Mouse (Mus musculus) kidney, adult 2 months (tissue): ENCODE data around the gene Mars. TPM values are rescaled to one million over a fixed set of nuclear protein-coding genes. Genes with fewer than 3 reads are reported as not detected.
A peak's percentile ranks its signal among the peaks of the same experiment; 100 is the strongest.

Experiments used
- DNase-seq: peaks from one replicate; pipeline ENCODE4 v3.0.0; 2021
- H3K27ac ChIP-seq: fragments of 200-500 bp; 2 replicates; pipeline ENCODE4 v1.5.1; 2012; ENCODE audit warnings: low read depth, low read length, control low read depth, inconsistent platforms; ENCODE audit not compliant: insufficient read depth
- H3K27me3 ChIP-seq: fragments of 200-500 bp; replicated peaks from 2 replicates; pipeline ENCODE4 v1.6.1; 2012; ENCODE audit warnings: mild to moderate bottlenecking, moderate library complexity, low read length, inconsistent platforms; ENCODE audit not compliant: control insufficient read depth, insufficient read depth
- H3K36me3 ChIP-seq: fragments of 200-500 bp; 2 replicates; pipeline ENCODE4 v1.6.1; 2012; ENCODE audit warnings: mild to moderate bottlenecking, moderate library complexity, low read length, inconsistent platforms; ENCODE audit not compliant: control insufficient read depth, insufficient read depth
- H3K4me1 ChIP-seq: fragments of 200-500 bp; 2 replicates; pipeline ENCODE4 v1.6.1; 2011; ENCODE audit warnings: low read length; ENCODE audit not compliant: control insufficient read depth, insufficient read depth
- H3K4me3 ChIP-seq: fragments of 200-500 bp; 2 replicates; pipeline ENCODE4 v1.5.1; 2011; ENCODE audit warnings: mild to moderate bottlenecking, low read depth, low read length, control low read depth; ENCODE audit not compliant: insufficient read depth
- CTCF ChIP-seq: fragments of 200-500 bp; conservative IDR thresholded peaks from 2 replicates; pipeline ENCODE4 v1.5.1; 2011; ENCODE audit warnings: low read depth, mild to moderate bottlenecking, control low read depth, low read length, moderate library complexity, mixed read lengths; ENCODE audit not compliant: insufficient read depth, insufficient read length
- POLR2A ChIP-seq: fragments of 200-500 bp; IDR thresholded peaks from one replicate; pipeline ENCODE4 v1.6.1; 2011; ENCODE audit warnings: low read depth, low read length, control low read depth
- WGBS: fragments of 180-500 bp; shearing (Covaris S2); methylation state at CpG from one replicate; pipeline ENCODE4 v1.1.7; 2018; 5-methylcytosine and 5-hydroxymethylcytosine counted together
- polyA plus RNA-seq: library from polyadenylated mRNA; depleted of rRNA; stranded (reverse); fragments of >200 nt; gene quantifications from 2 replicates; pipeline ENCODE4 v1.2.3, GENCODE M21; 2012

The Mars gene
- polyA plus RNA-seq, 1 experiment, result 44.4 TPM

DNA sequence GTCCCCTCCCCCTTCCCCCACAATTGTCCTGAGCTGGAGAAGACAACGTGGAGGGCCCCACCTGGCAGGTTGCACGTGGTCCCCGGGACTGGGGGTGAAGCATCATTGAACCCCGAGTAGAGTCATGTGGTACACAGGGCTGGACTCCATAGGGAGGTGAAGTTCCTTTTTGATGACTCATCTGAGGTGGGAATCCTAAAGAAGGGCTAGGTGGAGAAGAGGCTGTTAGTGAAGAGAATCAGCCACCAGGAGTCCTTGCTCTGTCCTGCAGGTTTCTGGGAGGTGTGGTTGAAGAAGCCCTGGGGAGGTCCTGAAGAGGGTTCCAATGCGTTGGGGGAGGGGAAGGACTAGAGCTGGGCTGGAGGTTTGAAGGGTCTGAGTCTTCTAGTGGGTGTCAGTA, 25.4 kb upstream of the Mars start:
- peaks cover 3% of the 10 kb centered on the region for H3K4me1 ChIP-seq
- H3K4me3 ChIP-seq, result no peak overlapping the region
- no peaks in the 10 kb centered on the region for H3K36me3 ChIP-seq
- WGBS, result 53% methylated on average over 5 of the region's 5 CpGs
- H3K27me3 ChIP-seq, result peaks cover 3% of the 10 kb centered on the region; the same call in 1 of the 2 replicates
- TF ChIP-seq CTCF (no peak), POLR2A (no peak)
- no peak for DNase-seq
- H3K27ac ChIP-seq, result no peak overlapping the region

DNA sequence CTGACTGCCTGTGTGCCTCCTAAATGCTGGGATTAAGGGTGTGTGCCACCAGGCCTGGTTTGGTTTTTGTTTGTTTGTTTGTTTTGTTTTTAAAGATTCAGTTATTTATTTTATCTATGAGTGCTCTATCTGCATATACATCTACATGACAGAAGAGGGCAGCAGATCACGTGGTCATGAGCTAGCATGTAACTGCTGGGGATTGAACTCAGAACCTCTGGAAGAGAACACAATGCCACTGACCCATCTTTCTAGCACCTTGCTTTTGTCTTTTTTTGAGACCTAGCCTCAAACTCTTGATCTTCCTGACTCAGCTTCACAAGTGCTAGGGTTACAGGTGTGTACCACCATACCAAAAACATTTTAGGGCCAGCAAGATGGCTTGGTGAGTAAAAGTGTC, 23.7 kb upstream of the Mars start:
- no peak overlapping the region for H3K27ac ChIP-seq
- no peak overlapping the region for H3K4me3 ChIP-seq
- DNase-seq, result no peak
- no peaks in the 10 kb centered on the region; the same call in 1 of the 2 replicates for H3K27me3 ChIP-seq
- no peaks in the 10 kb centered on the region for H3K36me3 ChIP-seq
- H3K4me1 ChIP-seq, result peaks cover 3% of the 10 kb centered on the region
- 66% methylated on average over 1 of the region's 1 CpGs for WGBS
- TF ChIP-seq CTCF (no peak), POLR2A (no peak)

DNA sequence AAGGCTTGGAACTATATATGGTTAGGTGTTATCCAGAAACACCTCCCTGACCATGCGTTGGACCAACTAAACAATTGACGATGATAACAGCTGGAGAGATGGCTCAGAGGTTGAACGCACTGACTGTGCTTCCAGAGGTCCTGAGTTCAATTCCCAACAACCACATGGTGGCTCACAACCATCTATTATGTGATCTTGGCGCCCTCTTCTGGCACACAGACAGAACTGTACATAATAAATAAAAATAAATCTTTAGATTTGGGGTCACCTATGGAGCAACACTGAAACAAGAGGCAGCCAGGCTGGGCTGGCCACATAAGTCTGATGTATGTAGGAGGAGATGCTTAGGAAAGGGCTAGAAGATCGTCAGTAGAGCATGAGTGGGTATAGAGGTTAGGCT, 21.6 kb upstream of the Mars start:
- DNase-seq, result peak; percentile 21
- 73% methylated on average over 5 of the region's 5 CpGs for WGBS
- TF ChIP-seq POLR2A, result no peak
- TF ChIP-seq CTCF, result peak; percentile 35; the same call in 1 of the 2 replicates
- Histone ChIP-seq H3K36me3 (no peaks in the 10 kb centered on the region), H3K27me3 (no peaks in the 10 kb centered on the region), H3K4me3 (no peak overlapping the region), H3K27ac (no peak overlapping the region), H3K4me1 (no peaks in the 10 kb centered on the region)

DNA sequence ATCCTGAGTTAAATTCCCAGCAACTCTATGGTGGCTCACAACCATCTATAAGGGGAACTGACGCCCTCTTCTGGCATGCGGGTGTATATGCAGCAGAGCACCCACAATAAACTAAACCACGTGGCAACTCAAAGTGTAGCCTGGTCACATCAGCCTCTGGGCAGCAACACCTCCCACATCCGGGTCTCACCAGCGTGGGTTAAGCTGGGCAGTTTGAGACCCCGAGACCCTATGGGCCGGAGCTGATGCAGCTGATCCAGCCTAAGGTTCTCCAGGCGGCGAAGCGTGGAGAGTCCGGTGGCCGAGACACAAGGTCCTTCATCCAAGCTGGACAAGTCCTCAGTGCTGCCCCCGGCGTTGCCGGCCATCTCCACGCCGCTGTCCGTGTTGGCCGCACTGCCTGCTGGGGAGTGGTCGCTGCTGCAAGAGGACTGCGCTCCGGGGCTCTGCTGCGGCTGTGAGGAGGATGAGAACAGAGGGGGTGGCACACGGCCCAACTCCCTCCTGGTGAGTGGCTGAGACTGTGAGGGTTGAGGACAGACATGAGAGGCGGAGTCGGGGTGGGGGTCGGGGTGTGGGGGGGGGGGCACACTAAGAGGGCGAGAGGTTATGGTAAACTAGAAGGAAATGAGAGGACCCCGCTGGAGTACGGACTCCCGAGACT, 20.8 kb upstream of the Mars start:
- WGBS, result 33% methylated on average over 31 of the region's 31 CpGs
- Histone ChIP-seq H3K36me3 (no peaks in the 10 kb centered on the region), H3K27me3 (no peaks in the 10 kb centered on the region), H3K27ac (no peak overlapping the region), H3K4me3 (no peak overlapping the region), H3K4me1 (no peaks in the 10 kb centered on the region)
- DNase-seq, result no peak
- TF ChIP-seq CTCF, result 0 out of 2 replicates have a peak, but pooled peaks have one; percentile 21
- TF ChIP-seq POLR2A, result no peak

DNA sequence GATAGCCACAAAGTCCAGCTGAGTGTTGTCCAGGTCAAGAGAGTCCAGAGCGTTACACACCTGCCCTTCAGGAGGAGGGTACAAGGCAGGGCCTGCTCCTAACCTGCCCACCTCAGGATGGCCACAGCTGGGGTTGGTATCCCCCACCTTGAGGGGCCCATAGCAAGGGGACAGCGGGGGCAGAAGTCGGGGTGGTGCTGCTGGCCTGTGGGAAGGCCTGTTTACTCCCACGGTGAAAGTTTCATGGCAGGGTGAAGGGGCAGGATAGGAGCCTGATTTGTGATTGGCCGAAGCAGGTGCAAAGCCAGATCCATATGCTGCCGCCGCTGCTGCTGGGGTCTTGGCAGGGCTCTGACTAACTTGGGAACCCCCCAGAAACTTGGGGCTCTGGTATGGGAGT, 18.6 kb upstream of the Mars start:
- no peak for TF ChIP-seq CTCF
- TF ChIP-seq POLR2A, result no peak
- no peaks in the 10 kb centered on the region for H3K4me1 ChIP-seq
- H3K4me3 ChIP-seq, result no peak overlapping the region
- WGBS, result 65% methylated on average over 7 of the region's 7 CpGs
- H3K27ac ChIP-seq, result no peak overlapping the region
- peaks cover 2% of the 10 kb centered on the region; the same call in 1 of the 2 replicates for H3K27me3 ChIP-seq
- H3K36me3 ChIP-seq, result no peaks in the 10 kb centered on the region
- no peak for DNase-seq

DNA sequence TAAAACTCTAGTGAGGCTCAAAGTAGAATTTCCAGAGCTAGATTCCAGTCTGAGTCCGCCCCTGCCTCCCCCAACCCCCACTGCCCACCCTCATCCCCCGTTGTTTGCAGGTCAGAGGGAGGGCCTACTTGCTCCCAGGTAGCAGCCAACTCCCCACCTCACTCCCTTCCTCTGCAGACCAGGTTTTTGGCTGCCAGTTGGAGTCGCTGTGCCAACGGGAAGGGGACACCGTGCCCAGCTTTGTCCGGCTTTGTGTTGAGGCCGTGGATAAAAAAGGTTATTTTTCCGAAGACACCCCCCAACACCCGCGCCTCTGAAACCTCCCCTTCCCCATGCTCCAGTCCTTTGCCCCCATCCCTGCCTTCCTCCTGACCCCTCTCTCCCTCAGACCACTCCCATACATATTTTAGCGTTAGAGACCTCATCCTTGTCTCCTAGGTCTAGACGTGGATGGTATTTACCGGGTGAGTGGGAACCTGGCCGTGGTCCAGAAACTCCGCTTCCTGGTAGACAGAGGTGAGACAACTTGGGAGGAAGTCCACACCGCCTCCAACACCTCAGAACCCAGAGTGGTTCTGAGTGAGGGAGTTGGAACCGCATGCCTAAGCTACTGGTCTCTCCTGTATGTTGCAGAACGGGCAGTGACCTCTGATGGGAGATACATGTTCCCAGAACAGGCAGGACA, 16.0 kb upstream of the Mars start:
- Histone ChIP-seq H3K4me3 (no peak overlapping the region), H3K36me3 (no peaks in the 10 kb centered on the region)
- WGBS, result 47% methylated on average over 18 of the region's 18 CpGs

DNA sequence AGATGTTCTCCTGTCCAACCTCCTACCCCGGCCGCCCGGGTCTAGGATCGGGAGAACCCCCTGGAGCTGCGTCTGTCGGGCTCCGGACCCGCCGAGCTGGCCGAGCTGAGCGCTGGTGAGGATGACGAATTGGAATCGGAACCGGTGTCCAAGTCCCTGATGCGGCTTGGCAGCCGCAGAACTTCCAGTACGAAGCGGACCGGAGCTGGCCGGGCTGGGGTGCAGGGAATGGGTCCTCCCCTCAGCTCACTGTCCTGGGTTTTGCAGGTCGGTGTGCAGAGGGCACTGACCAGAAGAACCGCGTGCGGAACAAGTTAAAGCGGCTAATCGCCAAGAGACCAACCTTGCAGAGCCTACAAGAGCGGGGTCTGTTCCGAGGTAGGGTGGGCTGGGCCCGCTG, 15.2 kb upstream of the Mars start:
- H3K27me3 ChIP-seq, result peaks cover 2% of the 10 kb centered on the region; the same call in 1 of the 2 replicates
- 17% methylated on average over 29 of the region's 29 CpGs for WGBS
- no peak overlapping the region for H3K27ac ChIP-seq
- peak; percentile 35 for DNase-seq
- H3K36me3 ChIP-seq, result no peaks in the 10 kb centered on the region
- no peaks in the 10 kb centered on the region for H3K4me1 ChIP-seq
- no peak for TF ChIP-seq POLR2A
- H3K4me3 ChIP-seq, result peak overlapping the region; percentile 41

More for the DNA sequence above, 16.0 kb upstream of the Mars start:
- no peak overlapping the region for H3K27ac ChIP-seq
- no peak for DNase-seq
- H3K4me1 ChIP-seq, result no peaks in the 10 kb centered on the region
- H3K27me3 ChIP-seq, result peaks cover 2% of the 10 kb centered on the region; the same call in 1 of the 2 replicates
- TF ChIP-seq POLR2A (no peak), CTCF (no peak)
